Comparison of ENCODE assay signal across 30 mouse cellular contexts in genomic region chr6:71226544-71226943, GRCm38 (mm10). TPM values are rescaled to one million over a fixed set of nuclear protein-coding genes. Genes with fewer than 3 reads are reported as not detected.
DNase-seq lines count a peak whose midpoint lies in the region; ATAC-seq and TF ChIP-seq lines count a peak whose summit lies in the region.
"Had no signal": no experiment of that assay in that cellular context is flagged by ENCODE, and none has a peak within 500 bp of the region (broad histone marks: within the 10 kb centered on the region; RNA-seq: fewer than 3 reads in every experiment).

No protein-coding gene starts in this region.

- WGBS in heart, embryonic 10.5 days = 16% methylated on average over 6 of the region's 6 CpGs
- 44% methylated on average over 6 of the region's 6 CpGs for WGBS in heart, adult 2 months
- WGBS in heart, embryonic 16.5 days = 13% methylated on average over 6 of the region's 6 CpGs
- WGBS in midbrain, embryonic 11.5 days = 21% methylated on average over 6 of the region's 6 CpGs
- 20% methylated on average over 6 of the region's 6 CpGs for WGBS in midbrain, postnatal 0 days

- no peak overlapping the region for H3K9ac ChIP-seq in heart, adult 2 months (ENCODE audit: low read depth, low read length)
- H3K9ac ChIP-seq in heart, embryonic 16.5 days (ENCODE audit: low read length) = peak overlapping the region; percentile 38
- no peak overlapping the region for H3K9ac ChIP-seq in midbrain, embryonic 11.5 days (ENCODE audit: low read length)
- H3K9ac ChIP-seq in midbrain, postnatal 0 days (replicated peaks; ENCODE audit: low read length, poor library complexity, severe bottlenecking) = no peak overlapping the region
- H3K9ac ChIP-seq: kidney, embryonic 15.5 days; limb, embryonic 13.5 days; liver, embryonic 12.5 days; neural tube, embryonic 15.5 days had no signal

- DNase-seq in heart, embryonic 10.5 days (ENCODE audit: low spot score) = peak; percentile 71
- no peak for DNase-seq in heart, adult 2 months
- DNase-seq in heart, postnatal 10 days = no peak
- peak; percentile 89 for DNase-seq in midbrain, embryonic 11.5 days (ENCODE audit: low spot score, missing footprints)
- no peak for DNase-seq in midbrain, postnatal 0 days (ENCODE audit: low spot score)
- no peak for DNase-seq in thymus, postnatal 10 days (ENCODE audit: low spot score in 2 of 2)
- DNase-seq: adrenal gland, adult 8-10 months; cerebellum, adult 18-20 months; cerebellum, postnatal 14 days; gastrocnemius, postnatal 10 days; layer of hippocampus, postnatal 36 days; lung, adult 18-20 months; lung, postnatal 14 days; right cerebral cortex, adult 18-20 months; right cerebral cortex, postnatal 4 days; thymus, postnatal 25 days had no signal

- H3K27me3 ChIP-seq in heart, embryonic 10.5 days (ENCODE audit: insufficient read depth, poor library complexity, severe bottlenecking) = no peaks in the 10 kb centered on the region
- H3K27me3 ChIP-seq in heart, adult 2 months (ENCODE audit: control insufficient read depth, insufficient read depth, low read length) = no peaks in the 10 kb centered on the region
- H3K27me3 ChIP-seq in heart, embryonic 16.5 days (ENCODE audit: control insufficient read depth, insufficient read depth, low read length) = no peaks in the 10 kb centered on the region
- H3K27me3 ChIP-seq in midbrain, embryonic 11.5 days (ENCODE audit: control insufficient read depth, insufficient read depth, low read length) = no peaks in the 10 kb centered on the region
- no peaks in the 10 kb centered on the region for H3K27me3 ChIP-seq in midbrain, postnatal 0 days (ENCODE audit: insufficient read depth, low read length)
- H3K27me3 ChIP-seq: kidney, embryonic 15.5 days; limb, embryonic 13.5 days; liver, embryonic 12.5 days; neural tube, embryonic 15.5 days; Patski had no signal

- TF ChIP-seq POLR2A in heart, adult 2 months (IDR thresholded peaks at IDR 0.05; ENCODE audit: insufficient read depth, low read depth, low read length) = no peak

- 0 out of 2 replicates have a peak overlapping the region, but pooled peaks have one; percentile 18 for H3K4me3 ChIP-seq in heart, embryonic 10.5 days
- H3K4me3 ChIP-seq in heart, adult 2 months = no peak overlapping the region
- no peak overlapping the region for H3K4me3 ChIP-seq in heart, embryonic 16.5 days (ENCODE audit: low read length)
- H3K4me3 ChIP-seq in midbrain, embryonic 11.5 days (ENCODE audit: low read depth, low read length) = no peak overlapping the region
- no peak overlapping the region for H3K4me3 ChIP-seq in midbrain, postnatal 0 days (ENCODE audit: low read depth, low read length)
- H3K4me3 ChIP-seq: kidney, embryonic 15.5 days; limb, embryonic 13.5 days; liver, embryonic 12.5 days; neural tube, embryonic 15.5 days had no signal

- peak overlapping the region; percentile 84 for H3K27ac ChIP-seq in heart, embryonic 10.5 days
- no peak overlapping the region for H3K27ac ChIP-seq in heart, adult 2 months
- peak overlapping the region; percentile 94 for H3K27ac ChIP-seq in heart, embryonic 16.5 days (ENCODE audit: low read length)
- peak overlapping the region; percentile 44; the same call in 1 of the 2 replicates for H3K27ac ChIP-seq in midbrain, embryonic 11.5 days (ENCODE audit: low read depth, low read length)
- H3K27ac ChIP-seq in midbrain, postnatal 0 days (ENCODE audit: low read depth, low read length) = no peak overlapping the region
- H3K27ac ChIP-seq: kidney, embryonic 15.5 days; liver, embryonic 12.5 days; neural tube, embryonic 15.5 days had no signal

- intact Hi-C loops in heart, adult 2 months (cut with DNase I) = no loop called here
- intact Hi-C loops in heart, postnatal 10 days (cut with DNase I) = no loop called here

- H3K9me3 ChIP-seq in heart, embryonic 10.5 days = no peaks in the 10 kb centered on the region
- H3K9me3 ChIP-seq in heart, embryonic 16.5 days (replicated peaks; ENCODE audit: control insufficient read depth, low read length) = no peaks in the 10 kb centered on the region
- H3K9me3 ChIP-seq in midbrain, embryonic 11.5 days (ENCODE audit: control insufficient read depth, low read length) = no peaks in the 10 kb centered on the region
- no peaks in the 10 kb centered on the region for H3K9me3 ChIP-seq in midbrain, postnatal 0 days (ENCODE audit: low read length)
- H3K9me3 ChIP-seq: G1E; kidney, embryonic 15.5 days; limb, embryonic 13.5 days; liver, embryonic 12.5 days; neural tube, embryonic 15.5 days had no signal

- peaks cover 31% of the 10 kb centered on the region for H3K4me1 ChIP-seq in heart, embryonic 10.5 days
- no peaks in the 10 kb centered on the region; the same call in none of the 2 replicates for H3K4me1 ChIP-seq in heart, adult 2 months (ENCODE audit: control insufficient read depth, insufficient read depth, low read length)
- peaks cover 33% of the 10 kb centered on the region for H3K4me1 ChIP-seq in heart, embryonic 16.5 days (ENCODE audit: control insufficient read depth, insufficient read depth, low read length)
- peaks cover 15% of the 10 kb centered on the region for H3K4me1 ChIP-seq in midbrain, embryonic 11.5 days (ENCODE audit: control insufficient read depth, insufficient read depth, low read length)
- H3K4me1 ChIP-seq in midbrain, postnatal 0 days (ENCODE audit: insufficient read depth, low read length) = no peaks in the 10 kb centered on the region
- H3K4me1 ChIP-seq: liver, embryonic 12.5 days had no signal

- H3K36me3 ChIP-seq in heart, embryonic 10.5 days = peaks cover 33% of the 10 kb centered on the region
- peaks cover 2% of the 10 kb centered on the region for H3K36me3 ChIP-seq in heart, adult 2 months (ENCODE audit: control insufficient read depth, insufficient read depth, low read length)
- H3K36me3 ChIP-seq in heart, embryonic 16.5 days (ENCODE audit: control insufficient read depth, insufficient read depth) = peaks cover 4% of the 10 kb centered on the region
- no peaks in the 10 kb centered on the region for H3K36me3 ChIP-seq in midbrain, embryonic 11.5 days (ENCODE audit: control insufficient read depth, insufficient read depth, low read length)
- no peaks in the 10 kb centered on the region for H3K36me3 ChIP-seq in midbrain, postnatal 0 days (ENCODE audit: insufficient read depth, low read length)
- H3K36me3 ChIP-seq: G1E; kidney, embryonic 15.5 days; limb, embryonic 13.5 days; liver, embryonic 12.5 days; neural tube, embryonic 15.5 days had no signal

- no peak for TF ChIP-seq EP300 in heart, adult 2 months (IDR thresholded peaks at IDR 0.05; ENCODE audit: insufficient read depth, low read depth, low read length)

- ATAC-seq in heart, embryonic 16.5 days (replicated peaks; ENCODE audit: extremely low read depth, insufficient read depth, low FRiP score) = no peak
- ATAC-seq in midbrain, embryonic 11.5 days (ENCODE audit: low FRiP score) = peak; percentile 62
- no peak for ATAC-seq in midbrain, postnatal 0 days (ENCODE audit: low FRiP score)
- ATAC-seq: activated CD4-positive, CD25-positive, alpha-beta regulatory T cell, adult 4 months; forebrain, embryonic 14.5 days; intestine, postnatal 0 days; liver, embryonic 12.5 days had no signal

- peak overlapping the region; percentile 36 for H3K4me2 ChIP-seq in heart, embryonic 16.5 days (ENCODE audit: low read depth, low read length)
- H3K4me2 ChIP-seq in midbrain, embryonic 11.5 days = no peak overlapping the region
- H3K4me2 ChIP-seq in midbrain, postnatal 0 days (ENCODE audit: low read depth, low read length, poor library complexity, severe bottlenecking) = no peak overlapping the region
- H3K4me2 ChIP-seq: kidney, embryonic 15.5 days; limb, embryonic 13.5 days; liver, embryonic 12.5 days; neural tube, embryonic 15.5 days had no signal

- no peaks in the 10 kb centered on the region for H3K79me2 ChIP-seq in heart, adult 2 months (replicated peaks; ENCODE audit: control insufficient read depth, insufficient read depth, low read length)

- TF ChIP-seq CTCF in heart, adult 2 months (IDR thresholded peaks at IDR 0.05) = no peak
- TF ChIP-seq CTCF in midbrain, postnatal 0 days (IDR thresholded peaks at IDR 0.05) = no peak

RNA-seq across cellular contexts. Expression of gene Fabp1, which starts 26.9 kb away (rescaled TPM):
- polyA plus RNA-seq in heart, embryonic 10.5 days (2016; fragmentation: Nextera tagmentation; extraction: Ambion mirVana) = 1.9 TPM in 1 of 2 replicates, not detected in the other
- total RNA-seq in heart, adult 2 months (2021) = not detected
- 2.2 TPM in 1 of 2 replicates, not detected in the other for polyA plus RNA-seq in heart, adult 2 months (2012; rRNA removed)
- 0.49 and 1.8 TPM in 2 replicates for polyA plus RNA-seq in heart, embryonic 16.5 days (2015; fragmentation: Nextera tagmentation; extraction: Ambion mirVana)
- total RNA-seq in heart, postnatal 10 days (2021) = not detected
- polyA plus RNA-seq in midbrain, embryonic 11.5 days (2014; fragmentation: Nextera tagmentation; extraction: Ambion mirVana) = not detected in 2 replicates
- total RNA-seq in midbrain, postnatal 0 days (2014; rRNA removed) = not detected in 2 replicates
- polyA plus RNA-seq in midbrain, postnatal 0 days (2015; fragmentation: Nextera tagmentation; extraction: Ambion mirVana) = not detected in 2 replicates
- total RNA-seq: G1E; layer of hippocampus, adult 8-10 months; layer of hippocampus, postnatal 36 days; left cerebral cortex, postnatal 14 days; megakaryocyte, adult 5-6 weeks had no signal
- polyA plus RNA-seq: activated CD4-positive, CD25-positive, alpha-beta regulatory T cell, adult 4 months; embryonic facial prominence, embryonic 14.5 days; forebrain, embryonic 14.5 days; G1E; neural tube, embryonic 15.5 days; Patski had no signal

RNA-seq across cellular contexts. Expression of gene Krcc1, which starts 44.9 kb away (rescaled TPM):
- polyA plus RNA-seq in heart, embryonic 10.5 days (2016; fragmentation: Nextera tagmentation; extraction: Ambion mirVana) = 53.5 and 55.5 TPM in 2 replicates
- total RNA-seq in heart, adult 2 months (2021) = 10 to 100 TPM; 56.1 to 63.5 TPM
- 10.2 and 16.3 TPM in 2 replicates for polyA plus RNA-seq in heart, adult 2 months (2012; rRNA removed)
- 61.5 and 69.2 TPM in 2 replicates for polyA plus RNA-seq in heart, embryonic 16.5 days (2015; fragmentation: Nextera tagmentation; extraction: Ambion mirVana)
- 10 to 100 TPM; 51.0 to 55.9 TPM for total RNA-seq in heart, postnatal 10 days (2021)
- 36.1 and 40.2 TPM in 2 replicates for polyA plus RNA-seq in midbrain, embryonic 11.5 days (2014; fragmentation: Nextera tagmentation; extraction: Ambion mirVana)
- 11.9 and 13.9 TPM in 2 replicates for total RNA-seq in midbrain, postnatal 0 days (2014; rRNA removed)
- polyA plus RNA-seq in midbrain, postnatal 0 days (2015; fragmentation: Nextera tagmentation; extraction: Ambion mirVana) = 15.0 and 15.6 TPM in 2 replicates

Comparison
In these comparisons a context has a peak if more than half of its experiments do, and no peak if none do; other contexts are left out.
1. DNase-seq: peak in heart, embryonic 10.5 days (single experiment) and midbrain, embryonic 11.5 days (single experiment); none in heart, adult 2 months (0 of 2), heart, postnatal 10 days (0 of 2), midbrain, postnatal 0 days (single experiment) and thymus, postnatal 10 days (0 of 2).
2. H3K27ac ChIP-seq: peak in heart, embryonic 10.5 days (single experiment), heart, embryonic 16.5 days (single experiment) and midbrain, embryonic 11.5 days (single experiment); none in heart, adult 2 months (single experiment) and midbrain, postnatal 0 days (single experiment).